Mouse (Mus musculus) ovary, postnatal 36 days (tissue): ENCODE results near the gene Mb.

Source experiments
- DNase-seq: peaks from one replicate; pipeline ENCODE4 v3.0.0; 2022; ENCODE audit warnings: low spot score, mixed read lengths

The Mb gene

DNA sequence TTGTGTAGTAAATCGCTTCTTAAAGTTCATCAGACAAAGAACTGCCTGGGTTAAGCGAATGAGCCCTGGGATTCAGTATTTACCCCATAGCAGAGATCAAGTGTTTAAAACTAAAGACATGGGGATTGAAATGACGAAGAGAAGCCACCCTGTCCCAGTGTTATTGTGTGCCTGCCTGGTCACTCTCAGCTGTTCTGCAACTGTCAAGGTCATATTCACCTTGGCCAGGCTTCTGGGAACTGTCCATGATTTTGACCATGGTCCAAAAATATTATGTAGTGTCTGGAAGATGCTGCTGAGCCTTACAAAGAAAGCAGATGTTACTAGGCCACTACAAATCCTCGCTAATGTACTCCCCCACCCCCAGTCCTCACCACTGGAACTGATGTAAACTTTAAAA lies 70.7 kb downstream of the Mb start:
- DNase-seq = no peak

DNA sequence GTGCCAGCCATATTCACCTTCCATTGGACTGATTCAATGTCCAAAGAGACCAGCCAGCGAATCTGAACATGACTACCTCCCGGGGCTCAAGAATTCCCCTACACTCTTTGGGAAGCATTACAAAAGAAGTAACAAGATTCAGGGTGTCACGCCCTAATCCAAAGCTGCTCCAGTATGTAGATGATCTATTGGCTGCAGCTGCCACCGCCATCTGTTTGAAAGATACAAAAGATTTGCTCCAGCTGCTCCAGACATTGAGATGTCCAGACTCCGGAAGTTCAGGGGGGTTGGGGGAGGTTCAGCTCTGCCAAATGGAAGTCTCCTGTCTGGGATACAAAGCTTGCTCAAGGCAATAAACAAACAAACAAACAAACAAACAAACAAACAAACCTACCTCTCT lies 73.9 kb downstream of the Mb start:
- DNase-seq = no peak

DNA sequence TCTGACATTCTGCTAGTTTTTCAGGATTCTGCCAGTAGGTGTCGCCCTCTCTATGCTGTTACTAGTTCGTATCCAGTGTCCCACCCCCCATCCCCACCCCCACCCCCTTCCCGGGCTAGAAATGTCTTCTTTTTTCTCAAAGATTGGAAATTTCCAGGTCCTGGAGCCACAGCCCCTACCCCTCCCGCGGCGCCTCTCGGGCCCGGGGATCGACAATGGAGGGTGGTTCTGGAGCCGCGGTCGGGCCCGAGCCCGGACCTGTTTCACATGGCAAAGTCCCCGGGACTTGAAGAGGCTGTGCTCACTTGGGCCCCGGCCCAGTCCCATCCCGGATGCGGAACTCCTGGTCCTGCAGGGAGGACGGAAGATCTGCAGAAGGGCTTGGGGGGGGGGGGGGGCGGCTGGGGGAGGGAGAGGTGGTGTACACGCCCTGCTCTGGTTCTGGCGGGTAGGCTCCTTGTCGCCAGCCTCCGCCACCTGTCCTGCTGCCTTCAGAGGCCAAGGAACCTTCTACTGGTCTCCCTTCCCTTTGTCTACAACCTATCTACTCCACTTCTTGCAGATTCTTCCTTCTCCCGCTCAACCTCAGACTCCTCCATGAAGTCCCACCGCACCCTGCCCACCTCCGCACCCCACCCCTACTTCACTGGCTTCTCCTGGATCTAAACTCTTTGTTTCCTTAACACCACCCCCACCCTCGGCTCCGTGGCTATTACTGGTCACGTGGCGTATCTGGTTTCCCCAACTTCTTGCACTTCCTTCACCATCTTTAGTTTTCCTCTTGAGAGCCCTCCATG lies 76.4 kb downstream of the Mb start:
- peak; percentile 71 for DNase-seq

DNA sequence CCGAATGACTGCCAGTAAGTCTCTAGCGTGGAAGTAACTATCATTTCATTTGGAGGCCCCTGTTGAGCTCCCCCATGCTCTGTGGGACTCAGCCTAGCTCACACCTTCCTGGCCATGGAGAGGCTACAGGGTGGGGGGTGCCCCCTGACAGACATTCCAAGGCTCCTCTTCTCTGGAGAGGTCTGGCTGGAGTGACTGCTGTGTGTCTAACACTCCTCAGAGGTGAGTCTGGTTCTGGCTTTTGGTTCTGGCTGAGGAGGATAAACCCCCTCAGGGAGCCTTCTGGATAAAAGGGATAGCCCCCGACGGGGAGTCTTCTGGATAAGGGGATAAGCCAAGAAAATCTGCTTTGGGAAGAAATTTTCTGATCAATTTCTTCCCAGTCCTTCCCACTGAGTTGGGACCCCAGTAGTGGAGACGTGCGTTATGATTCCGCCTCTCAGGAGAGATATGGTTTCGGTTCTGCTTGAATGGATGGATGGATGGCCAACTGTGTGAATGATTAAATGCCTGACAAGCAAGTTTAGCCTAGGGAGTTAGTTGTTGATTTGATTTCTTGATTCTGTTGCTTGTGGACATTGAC lies 77.1 kb downstream of the Mb start:
- DNase-seq = no peak

DNA sequence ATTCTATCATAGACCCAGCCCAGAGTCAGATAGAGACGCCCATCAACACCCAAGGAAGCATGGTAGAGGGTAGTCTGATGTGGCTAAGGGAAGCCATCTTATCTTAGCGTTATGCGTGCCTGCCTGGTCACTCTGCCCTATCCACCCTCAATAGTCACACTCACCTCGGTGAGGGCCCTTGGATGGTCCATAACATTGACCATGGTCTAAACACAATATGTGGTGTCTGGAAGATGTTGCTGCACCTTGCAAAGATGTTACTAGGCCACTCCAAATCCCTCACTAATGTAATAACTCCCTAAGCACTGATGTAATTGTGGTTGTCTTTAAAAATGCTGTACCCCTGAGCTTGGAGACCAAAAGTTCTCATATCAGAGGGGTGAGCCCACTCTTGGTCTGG lies 77.8 kb downstream of the Mb start:
- DNase-seq = no peak
